Mouse (Mus musculus): ENCODE data around the gene Fam174b.

- TF ChIP-seq CTCF (IDR thresholded peaks at IDR 0.05; ENCODE audit: low read depth) (no peak), EP300 (IDR thresholded peaks at IDR 0.05; ENCODE audit: low read depth) (no peak)
Measured at GRCm38 (mm10) chr7:73721046-73721445, 19.1 kb upstream of the Fam174b start.
